Mouse (Mus musculus) testis, adult 2 months (tissue): Measurements from ENCODE around the gene Ext2. TPM values are rescaled to one million over a fixed set of nuclear protein-coding genes. Genes with fewer than 3 reads are reported as not detected.

ENCODE experiments used
- H3K27ac ChIP-seq: fragments of 200-500 bp; 2 replicates; pipeline ENCODE4 v1.5.1; 2012; ENCODE audit warnings: low read depth, low read length; ENCODE audit not compliant: control insufficient read depth, insufficient read depth
- H3K27me3 ChIP-seq: fragments of 200-500 bp; 2 replicates; pipeline ENCODE4 v1.6.1; 2012; ENCODE audit warnings: mild to moderate bottlenecking, low read length, moderate library complexity; ENCODE audit not compliant: control insufficient read depth, insufficient read depth
- H3K36me3 ChIP-seq: fragments of 200-500 bp; 2 replicates; pipeline ENCODE4 v1.6.1; 2012; ENCODE audit warnings: mild to moderate bottlenecking, low read length; ENCODE audit not compliant: control insufficient read depth, insufficient read depth
- H3K4me1 ChIP-seq: fragments of 200-500 bp; 2 replicates; pipeline ENCODE4 v1.6.1; 2012; ENCODE audit warnings: low read length; ENCODE audit not compliant: control insufficient read depth, insufficient read depth
- H3K4me3 ChIP-seq: fragments of 200-500 bp; 2 replicates; pipeline ENCODE4 v1.5.1; 2012; ENCODE audit warnings: low read depth, mild to moderate bottlenecking, low read length, moderate library complexity, mixed read lengths; ENCODE audit not compliant: control insufficient read depth
- CTCF ChIP-seq: fragments of 200-500 bp; IDR thresholded peaks from 2 replicates; pipeline ENCODE4 v1.5.1; 2012; ENCODE audit warnings: low read depth, mild to moderate bottlenecking, inconsistent platforms, low read length, moderate library complexity; ENCODE audit not compliant: control insufficient read depth, insufficient read depth, insufficient replicate concordance
- POLR2A ChIP-seq: fragments of 200-500 bp; IDR thresholded peaks from 2 replicates; pipeline ENCODE4 v1.6.1; 2012; ENCODE audit warnings: low read depth, mild to moderate bottlenecking, inconsistent platforms, low read length, moderate library complexity; ENCODE audit not compliant: control insufficient read depth
- polyA plus RNA-seq: library from polyadenylated mRNA; depleted of rRNA; stranded (reverse); fragments of >200 nt; gene quantifications from 2 replicates; pipeline ENCODE4 v1.2.3, GENCODE M21; 2012

The Ext2 gene
- polyA plus RNA-seq, 1 experiment = 17.6 TPM

DNA sequence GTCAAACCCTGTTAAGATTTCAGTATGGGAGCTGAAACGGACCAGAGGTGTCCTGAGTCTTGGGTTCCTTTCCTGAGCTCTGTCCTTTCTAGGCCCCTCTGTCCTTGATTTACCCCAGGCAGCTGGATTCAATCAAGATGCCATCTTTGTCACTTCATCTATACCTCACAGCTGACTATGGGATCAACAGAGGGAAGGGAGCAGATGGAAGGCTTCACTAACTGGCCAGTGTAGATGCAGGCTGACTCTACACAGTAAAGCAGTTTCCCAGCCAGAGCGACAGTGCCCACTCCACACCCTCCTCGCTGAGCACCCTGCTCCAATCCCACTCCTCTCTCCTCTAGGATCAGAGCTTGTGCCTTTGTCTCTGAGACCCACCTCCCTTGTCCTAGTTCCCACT lies 110.9 kb downstream of the Ext2 start:
- no peak overlapping the region for H3K27ac ChIP-seq
- H3K27me3 ChIP-seq = no peaks in the 10 kb centered on the region
- TF ChIP-seq POLR2A (no peak), CTCF (no peak)
- no peaks in the 10 kb centered on the region for H3K36me3 ChIP-seq
- no peaks in the 10 kb centered on the region for H3K4me1 ChIP-seq
- H3K4me3 ChIP-seq = no peak overlapping the region

DNA sequence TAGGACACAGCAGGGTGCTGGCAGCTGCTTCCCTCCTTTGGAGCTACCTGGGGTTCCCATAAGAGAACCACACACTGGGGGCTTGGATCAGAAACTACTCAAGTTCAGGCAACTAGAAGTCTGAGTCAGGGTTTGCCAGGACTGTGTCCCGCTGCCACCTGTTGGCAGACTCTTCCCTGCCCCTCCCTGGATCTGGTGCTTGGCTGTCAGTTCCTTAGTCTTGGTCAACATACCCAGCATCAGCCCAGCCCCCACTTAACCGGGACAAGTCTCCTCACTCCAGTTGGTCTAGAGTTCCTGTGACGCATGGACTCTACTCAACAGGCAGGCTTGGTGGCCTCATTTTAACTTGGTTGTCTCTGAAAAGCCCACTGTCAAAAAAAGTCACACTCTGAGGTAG lies 112.7 kb downstream of the Ext2 start:
- no peaks in the 10 kb centered on the region; the same call in 1 of the 2 replicates for H3K4me1 ChIP-seq
- no peaks in the 10 kb centered on the region for H3K27me3 ChIP-seq
- TF ChIP-seq POLR2A = no peak
- TF ChIP-seq CTCF = no peak
- H3K36me3 ChIP-seq = no peaks in the 10 kb centered on the region
- no peak overlapping the region for H3K4me3 ChIP-seq
- H3K27ac ChIP-seq = no peak overlapping the region

DNA sequence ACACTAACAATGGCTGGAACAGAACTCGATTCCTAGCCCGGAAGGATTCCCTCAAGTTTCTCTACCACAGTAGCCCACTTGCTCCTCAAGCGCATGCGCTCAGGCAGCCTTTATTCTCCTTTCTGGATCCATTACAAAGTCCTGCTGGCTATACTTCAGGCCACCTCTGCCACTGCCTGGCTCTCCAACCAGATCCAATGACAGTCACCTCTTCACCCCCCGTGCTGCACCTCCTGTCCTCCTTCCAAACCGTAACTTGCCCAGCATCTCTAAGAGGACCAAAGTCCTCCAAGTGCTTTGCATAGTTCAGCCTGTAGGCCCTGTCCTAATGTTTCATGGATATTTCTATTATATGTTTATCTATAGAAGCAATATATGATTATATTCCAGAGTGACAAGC lies 113.1 kb downstream of the Ext2 start:
- TF ChIP-seq CTCF = no peak
- no peak for TF ChIP-seq POLR2A
- Histone ChIP-seq H3K36me3 (no peaks in the 10 kb centered on the region), H3K4me3 (no peak overlapping the region), H3K27me3 (no peaks in the 10 kb centered on the region), H3K4me1 (no peaks in the 10 kb centered on the region; the same call in 1 of the 2 replicates), H3K27ac (no peak overlapping the region)

DNA sequence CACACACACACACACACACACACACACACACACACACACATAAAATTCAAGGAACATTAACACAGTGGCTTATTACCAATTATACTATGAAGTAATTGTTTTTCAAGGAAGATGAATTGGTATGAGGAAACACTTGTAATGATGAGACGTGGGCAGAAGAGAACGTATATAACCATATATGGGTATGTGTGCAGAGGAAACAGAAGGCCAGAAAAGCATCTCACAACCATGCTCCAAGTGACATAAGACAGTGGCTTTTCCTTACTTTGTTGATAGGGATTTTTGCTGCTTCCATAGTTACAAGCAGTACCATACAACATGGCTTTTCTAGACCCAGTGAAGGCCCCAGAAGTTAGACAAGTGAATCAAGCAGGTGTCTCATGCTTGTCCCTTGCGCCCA lies 115.5 kb downstream of the Ext2 start:
- Histone ChIP-seq H3K4me1 (no peaks in the 10 kb centered on the region; the same call in 1 of the 2 replicates), H3K4me3 (no peak overlapping the region), H3K36me3 (no peaks in the 10 kb centered on the region), H3K27ac (no peak overlapping the region), H3K27me3 (no peaks in the 10 kb centered on the region)
- no peak for TF ChIP-seq CTCF
- no peak for TF ChIP-seq POLR2A

DNA sequence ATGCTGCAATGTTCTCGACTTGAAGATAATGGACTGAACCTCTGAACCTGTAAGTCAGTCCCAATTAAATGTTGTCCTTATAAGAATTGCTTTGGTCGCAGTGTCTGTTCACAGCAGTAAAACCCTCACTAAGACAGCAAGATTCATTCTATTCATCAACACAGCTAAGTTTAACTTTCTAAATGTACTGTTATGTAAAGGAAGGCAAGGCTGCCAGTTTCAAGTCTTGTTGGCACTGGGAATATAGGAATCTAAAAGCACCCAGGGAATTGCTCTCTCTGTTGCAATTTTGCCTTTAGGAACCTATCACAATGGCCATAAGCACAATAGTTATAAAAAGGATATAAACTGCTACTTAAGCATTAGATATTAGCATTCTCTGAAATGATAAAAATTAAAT lies 116.0 kb downstream of the Ext2 start:
- H3K4me1 ChIP-seq = no peaks in the 10 kb centered on the region; the same call in 1 of the 2 replicates

DNA sequence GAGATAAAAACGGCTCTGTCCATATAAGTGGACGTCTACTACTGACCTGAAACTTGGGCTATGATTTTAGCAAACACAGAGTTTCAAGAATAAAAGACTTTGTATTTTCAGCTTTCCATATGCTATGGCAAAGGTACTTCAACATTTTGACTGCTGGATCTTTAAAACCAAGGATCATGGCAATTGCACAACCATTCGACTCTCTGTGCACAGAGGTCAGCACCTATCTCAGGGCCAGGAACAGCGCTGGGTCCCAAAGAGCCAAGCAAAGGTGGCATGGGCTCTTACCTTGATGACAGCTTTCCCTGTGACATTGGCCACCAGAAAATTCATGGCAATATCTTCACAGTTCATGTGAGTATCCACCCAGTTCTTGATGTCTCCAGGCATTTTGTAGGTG lies 118.2 kb downstream of the Ext2 start:
- H3K36me3 ChIP-seq = no peaks in the 10 kb centered on the region
- H3K27me3 ChIP-seq = no peaks in the 10 kb centered on the region
- TF ChIP-seq CTCF (no peak), POLR2A (no peak)
- no peak overlapping the region for H3K27ac ChIP-seq
- no peak overlapping the region for H3K4me3 ChIP-seq
- no peaks in the 10 kb centered on the region; the same call in 1 of the 2 replicates for H3K4me1 ChIP-seq

More for the DNA sequence above, 116.0 kb downstream of the Ext2 start:
- H3K27ac ChIP-seq = no peak overlapping the region
- no peaks in the 10 kb centered on the region for H3K36me3 ChIP-seq
- no peak overlapping the region for H3K4me3 ChIP-seq
- H3K27me3 ChIP-seq = no peaks in the 10 kb centered on the region
- TF ChIP-seq CTCF (no peak), POLR2A (no peak)

DNA sequence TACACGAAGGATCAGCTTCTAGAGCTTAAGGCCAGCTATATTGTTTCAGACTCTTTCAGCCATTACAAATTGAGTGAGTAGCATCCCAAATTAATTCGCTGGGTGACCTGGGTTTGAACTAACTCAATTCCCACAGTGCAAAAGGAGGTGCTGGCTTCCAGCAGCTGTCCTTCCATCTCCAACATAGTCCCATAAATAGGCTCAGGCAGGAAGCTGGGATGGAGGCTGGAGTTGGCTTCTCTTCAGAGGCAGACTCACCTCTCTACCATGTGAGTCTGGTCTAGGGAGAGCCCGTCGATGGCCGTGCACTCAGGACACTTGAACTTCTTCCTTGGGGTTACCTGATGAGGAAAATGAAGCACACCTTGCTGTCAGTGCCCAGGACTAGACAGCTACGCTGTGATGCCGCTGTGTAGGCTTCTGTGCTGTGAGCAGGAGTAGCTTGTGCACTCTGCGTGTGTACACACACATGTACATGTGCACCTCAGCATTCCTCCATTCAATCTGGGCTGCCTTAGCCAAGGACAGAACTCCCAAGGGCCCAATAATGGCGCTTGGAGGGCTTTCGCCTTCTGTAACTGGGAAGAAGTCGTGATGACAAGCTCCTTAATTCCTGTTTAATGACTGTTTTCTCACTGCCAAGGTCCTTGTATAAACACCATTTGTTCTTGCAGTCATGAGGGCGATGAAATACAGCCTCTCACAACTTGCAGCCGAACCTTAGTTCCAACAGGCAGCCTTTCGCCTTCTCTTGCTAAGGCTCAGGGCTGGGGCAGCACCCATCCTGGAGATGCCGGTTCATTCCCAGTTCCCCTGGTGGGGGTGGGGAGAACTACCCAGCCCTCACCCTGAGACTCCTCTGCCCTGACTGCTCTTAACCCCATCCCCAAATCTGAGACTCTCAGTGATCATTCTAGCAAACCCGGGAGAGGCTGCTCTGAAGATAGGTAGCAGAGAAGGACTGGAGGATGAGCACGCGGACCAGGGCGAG lies 119.1 kb downstream of the Ext2 start:
- no peak overlapping the region for H3K27ac ChIP-seq
- no peak for TF ChIP-seq CTCF
- TF ChIP-seq POLR2A = no peak

More for the DNA sequence above, 119.1 kb downstream of the Ext2 start:
- H3K36me3 ChIP-seq = no peaks in the 10 kb centered on the region
- H3K27me3 ChIP-seq = no peaks in the 10 kb centered on the region
- no peaks in the 10 kb centered on the region; the same call in 1 of the 2 replicates for H3K4me1 ChIP-seq
- no peak overlapping the region for H3K4me3 ChIP-seq
